19 mouse cellular contexts compared by ENCODE assay signal in the genomic region with DNA sequence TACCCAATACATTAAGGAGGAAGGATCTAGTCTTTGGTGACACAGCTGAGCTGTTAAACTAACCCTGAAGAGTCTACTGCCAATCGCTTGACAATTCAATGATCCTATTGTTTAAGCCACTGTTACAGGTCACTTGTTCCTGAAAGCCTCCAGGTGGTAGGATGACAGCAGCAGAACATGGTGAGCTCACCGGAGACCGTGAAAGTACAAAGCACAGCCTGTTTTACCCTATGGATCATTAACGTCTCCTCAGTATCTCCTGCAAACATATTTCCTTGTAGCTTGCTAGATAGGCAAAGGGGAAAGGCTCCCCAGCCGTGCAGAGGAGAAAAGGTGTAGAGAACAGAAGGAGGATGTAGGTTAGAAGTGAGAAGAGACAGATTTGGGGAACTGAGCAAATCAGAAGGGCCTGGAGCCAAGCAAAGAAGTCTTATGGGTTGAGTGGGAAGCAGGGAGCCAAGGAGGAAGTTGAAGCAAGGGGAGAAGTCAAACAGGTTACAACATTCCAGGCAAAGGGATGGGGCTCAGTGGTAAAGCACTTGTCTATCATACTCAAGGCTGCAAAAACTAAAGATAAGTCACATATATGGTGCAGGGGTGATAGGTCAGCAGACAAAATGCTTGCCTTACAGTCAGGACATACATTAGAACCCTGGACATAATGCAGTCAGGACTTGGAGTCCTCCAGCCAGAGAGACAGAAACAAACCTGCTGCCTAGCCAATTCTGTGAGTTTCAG. TPM values are rescaled to one million over a fixed set of nuclear protein-coding genes. Genes with fewer than 3 reads are reported as not detected.
DNase-seq lines count a peak whose midpoint lies in the region; ATAC-seq lines count a peak whose summit lies in the region.
"Had no signal": no experiment of that assay in that cellular context is flagged by ENCODE, and none has a peak within 500 bp of the region (broad histone marks: within the 10 kb centered on the region; RNA-seq: fewer than 3 reads in every experiment).

No protein-coding gene starts in this region.

- H3K4me1 ChIP-seq in liver, embryonic 12.5 days = peaks cover 24% of the 10 kb centered on the region
- H3K4me1 ChIP-seq in liver, embryonic 11.5 days (replicated peaks; ENCODE audit: control insufficient read depth, insufficient read depth, low read length) = no peaks in the 10 kb centered on the region
- H3K4me1 ChIP-seq in stomach, embryonic 16.5 days (ENCODE audit: control insufficient read depth, insufficient read depth, low read length) = no peaks in the 10 kb centered on the region
- H3K4me1 ChIP-seq in midbrain, embryonic 10.5 days = 0 out of 2 replicates have a peak, but pooled peaks cover 4% of the 10 kb centered on the region
- H3K4me1 ChIP-seq: hindbrain, embryonic 15.5 days had no signal

- no peaks in the 10 kb centered on the region for H3K9me3 ChIP-seq in liver, embryonic 12.5 days (replicated peaks)
- no peaks in the 10 kb centered on the region for H3K9me3 ChIP-seq in liver, embryonic 11.5 days (ENCODE audit: control insufficient read depth, low read length)
- no peaks in the 10 kb centered on the region for H3K9me3 ChIP-seq in stomach, embryonic 16.5 days (replicated peaks; ENCODE audit: control insufficient read depth, low read length)
- H3K9me3 ChIP-seq in midbrain, embryonic 10.5 days (replicated peaks) = no peaks in the 10 kb centered on the region
- H3K9me3 ChIP-seq: hindbrain, embryonic 15.5 days had no signal

- ATAC-seq in liver, embryonic 12.5 days = peak; percentile 54
- ATAC-seq in liver, embryonic 11.5 days (replicated peaks; ENCODE audit: low FRiP score) = no peak
- ATAC-seq in stomach, embryonic 16.5 days (ENCODE audit: insufficient read depth, low FRiP score) = peak; percentile 64; the same call in 1 of the 2 replicates

- no peak overlapping the region for H3K4me3 ChIP-seq in liver, embryonic 12.5 days
- H3K4me3 ChIP-seq in liver, embryonic 11.5 days (ENCODE audit: low read depth, low read length) = no peak overlapping the region
- H3K4me3 ChIP-seq in stomach, embryonic 16.5 days (replicated peaks; ENCODE audit: low read length) = no peak overlapping the region
- no peak overlapping the region for H3K4me3 ChIP-seq in midbrain, embryonic 10.5 days
- H3K4me3 ChIP-seq: gastrocnemius, adult 2 months; hindbrain, embryonic 15.5 days; layer of hippocampus, adult 2 months had no signal

- H3K27me3 ChIP-seq in liver, embryonic 12.5 days (replicated peaks) = no peaks in the 10 kb centered on the region; the same call in 1 of the 2 replicates
- H3K27me3 ChIP-seq in liver, embryonic 11.5 days (replicated peaks; ENCODE audit: control insufficient read depth, insufficient read depth, low read length) = no peaks in the 10 kb centered on the region
- H3K27me3 ChIP-seq in stomach, embryonic 16.5 days (ENCODE audit: control insufficient read depth, insufficient read depth, low read length) = no peaks in the 10 kb centered on the region
- no peaks in the 10 kb centered on the region for H3K27me3 ChIP-seq in midbrain, embryonic 10.5 days (ENCODE audit: low read depth, poor library complexity, severe bottlenecking)
- H3K27me3 ChIP-seq: hindbrain, embryonic 15.5 days had no signal

- H3K36me3 ChIP-seq in liver, embryonic 12.5 days = no peaks in the 10 kb centered on the region
- no peaks in the 10 kb centered on the region for H3K36me3 ChIP-seq in liver, embryonic 11.5 days (ENCODE audit: control insufficient read depth, insufficient read depth, low read length)
- H3K36me3 ChIP-seq in stomach, embryonic 16.5 days (ENCODE audit: control insufficient read depth, insufficient read depth, low read length) = no peaks in the 10 kb centered on the region
- no peaks in the 10 kb centered on the region for H3K36me3 ChIP-seq in midbrain, embryonic 10.5 days
- H3K36me3 ChIP-seq: hindbrain, embryonic 15.5 days had no signal

- no peak overlapping the region for H3K9ac ChIP-seq in liver, embryonic 12.5 days
- no peak overlapping the region for H3K9ac ChIP-seq in liver, embryonic 11.5 days (ENCODE audit: low read depth, low read length)
- H3K9ac ChIP-seq in stomach, embryonic 16.5 days (ENCODE audit: low read length) = no peak overlapping the region
- H3K9ac ChIP-seq: hindbrain, embryonic 15.5 days had no signal

- intact Hi-C loops in left cerebral cortex, postnatal 10 days (cut with DNase I) = loop anchor here (10.0 kb wide), 1 partner anchor 438 kb away; no protein-coding TSS in a partner anchor

- no peak for DNase-seq in liver, embryonic 11.5 days (ENCODE audit: low spot score)
- peak; percentile 64 for DNase-seq in fat pad, adult 2 months (ENCODE audit: extremely low read depth, low read depth, low spot score)
- peak; percentile 22 for DNase-seq in large intestine, adult 2 months (ENCODE audit: low read depth, low spot score)
- DNase-seq in right cerebral cortex, postnatal 36 days (ENCODE audit: low spot score in 2 of 2) = no peak
- no peak for DNase-seq in left cerebral cortex, postnatal 10 days (ENCODE audit: extremely low spot score in 1 of 2, low spot score in 2 of 2)
- DNase-seq in midbrain, embryonic 10.5 days (ENCODE audit: low spot score) = no peak
- DNase-seq: adrenal gland, adult 2 months; cerebellum, adult 8-10 months; gastrocnemius, adult 2 months; heart, adult 18-20 months; heart, postnatal 4 days; kidney, adult 18-20 months; lung, adult 2 months had no signal

- peak overlapping the region; percentile 45; the same call in 1 of the 2 replicates for H3K27ac ChIP-seq in liver, embryonic 12.5 days
- no peak overlapping the region for H3K27ac ChIP-seq in liver, embryonic 11.5 days (ENCODE audit: low read depth, low read length)
- H3K27ac ChIP-seq in stomach, embryonic 16.5 days (ENCODE audit: low read length) = peak overlapping the region; percentile 41
- no peak overlapping the region for H3K27ac ChIP-seq in midbrain, embryonic 10.5 days (replicated peaks)
- H3K27ac ChIP-seq: gastrocnemius, adult 2 months; hindbrain, embryonic 15.5 days; kidney, postnatal 0 days; layer of hippocampus, adult 2 months had no signal

- whole genome bisulfite sequencing in liver, embryonic 12.5 days (ENCODE audit: insufficient replicate concordance) = 45% methylated on average over 5 of the region's 5 CpGs
- WGBS in liver, embryonic 11.5 days = 58% methylated on average over 5 of the region's 5 CpGs
- WGBS in large intestine, adult 2 months = 39% methylated on average over 5 of the region's 5 CpGs
- 55% methylated on average over 5 of the region's 5 CpGs for WGBS in stomach, embryonic 16.5 days
- 85% methylated on average over 5 of the region's 5 CpGs for WGBS in midbrain, embryonic 10.5 days

- no peak overlapping the region for H3K4me2 ChIP-seq in liver, embryonic 12.5 days
- H3K4me2 ChIP-seq in liver, embryonic 11.5 days = no peak overlapping the region
- no peak overlapping the region for H3K4me2 ChIP-seq in stomach, embryonic 16.5 days (ENCODE audit: low read depth, low read length)
- H3K4me2 ChIP-seq: hindbrain, embryonic 15.5 days; midbrain, embryonic 11.5 days had no signal

RNA-seq across cellular contexts. Expression of gene Tfrc, which starts 45.5 kb away (rescaled TPM):
- 327 and 339 TPM in 2 replicates for polyA plus RNA-seq in liver, embryonic 12.5 days (2016; fragmentation: Nextera tagmentation; extraction: Ambion mirVana)
- 220 and 245 TPM in 2 replicates for polyA plus RNA-seq in liver, embryonic 11.5 days (2014; fragmentation: Nextera tagmentation; extraction: Ambion mirVana)
- polyA plus RNA-seq in large intestine, adult 2 months (2012; rRNA removed) = 21.1 and 22.8 TPM in 2 replicates
- 68.3 and 69.7 TPM in 2 replicates for polyA plus RNA-seq in stomach, embryonic 16.5 days (2015; fragmentation: Nextera tagmentation; extraction: Ambion mirVana)
- total RNA-seq in left cerebral cortex, postnatal 10 days (2021) = 100 to 1,000 TPM; 106 to 111 TPM
- 68.7 and 71.9 TPM in 2 replicates for polyA plus RNA-seq in midbrain, embryonic 10.5 days (2016; fragmentation: Nextera tagmentation; extraction: Ambion mirVana)

Comparison
In these comparisons a context has a peak if more than half of its experiments do, and no peak if none do; other contexts are left out.
1. H3K27ac ChIP-seq: peak in liver, embryonic 12.5 days (single experiment) and stomach, embryonic 16.5 days (single experiment); none in liver, embryonic 11.5 days (single experiment) and midbrain, embryonic 10.5 days (single experiment).
2. DNase-seq: peak in fat pad, adult 2 months (single experiment) and large intestine, adult 2 months (single experiment); none in liver, embryonic 11.5 days (single experiment), right cerebral cortex, postnatal 36 days (0 of 2), left cerebral cortex, postnatal 10 days (0 of 2) and midbrain, embryonic 10.5 days (single experiment).